Mouse (Mus musculus) gastrocnemius, postnatal 25 days (tissue): ENCODE measurements around the gene Amn1. TPM values are rescaled to one million over a fixed set of nuclear protein-coding genes. Genes with fewer than 3 reads are reported as not detected.
"Not testable (repeated sequence)": the region's sequence is repeated elsewhere in the genome, so short reads cannot be mapped to it uniquely, and the experiment has no call there.

Experiments used
- DNase-seq: peaks from one replicate; pipeline ENCODE4 v3.0.0; 2022
- total RNA-seq, 2 experiments: library from RNA; stranded (reverse); gene quantifications; 1 replicate in 1 of 2; 2 replicates in 1 of 2; pipeline ENCODE4 v1.2.3; 2021

Gene Amn1
- total RNA-seq, 2 experiments from 2014 or later, result 11.4 to 11.6 TPM

DNA sequence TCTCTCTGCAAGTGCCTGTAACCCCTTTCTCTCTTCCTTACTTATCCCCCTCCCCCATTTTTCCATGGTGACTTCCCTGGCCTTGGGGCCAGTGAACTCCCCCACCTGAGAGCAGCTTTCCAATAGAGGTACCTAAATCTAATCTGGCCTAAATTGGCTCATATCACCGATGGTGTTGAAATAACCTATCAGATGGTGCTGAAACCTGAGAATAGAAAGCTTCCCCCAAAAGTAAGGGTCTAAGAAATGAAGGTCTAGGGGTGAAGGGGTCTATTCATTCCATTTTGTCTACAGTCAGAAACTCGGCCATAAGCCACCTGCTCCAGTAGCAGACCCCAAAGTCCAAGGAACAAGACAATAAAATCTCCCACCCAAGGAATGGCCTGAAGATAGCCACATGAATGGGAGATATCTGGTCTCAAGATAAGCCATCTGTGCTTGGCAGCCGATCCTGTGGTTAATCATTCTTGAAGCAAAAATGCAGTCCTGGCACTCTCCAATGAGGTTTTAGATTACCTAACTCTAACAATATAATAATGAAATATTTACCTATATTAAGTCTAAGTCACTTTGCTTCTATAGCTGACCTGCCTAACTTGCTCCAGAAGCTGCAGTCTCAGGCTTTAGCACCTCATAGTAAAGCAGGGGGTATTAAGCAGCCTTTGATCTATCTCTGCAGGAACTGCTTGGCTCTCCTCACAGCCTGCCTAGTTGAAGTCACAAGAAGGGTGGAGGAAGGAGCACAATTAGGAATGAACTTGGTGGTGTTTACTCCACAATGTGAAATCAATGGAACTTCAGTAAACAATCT lies 33.3 kb downstream of the Amn1 start:
- no peak for DNase-seq

DNA sequence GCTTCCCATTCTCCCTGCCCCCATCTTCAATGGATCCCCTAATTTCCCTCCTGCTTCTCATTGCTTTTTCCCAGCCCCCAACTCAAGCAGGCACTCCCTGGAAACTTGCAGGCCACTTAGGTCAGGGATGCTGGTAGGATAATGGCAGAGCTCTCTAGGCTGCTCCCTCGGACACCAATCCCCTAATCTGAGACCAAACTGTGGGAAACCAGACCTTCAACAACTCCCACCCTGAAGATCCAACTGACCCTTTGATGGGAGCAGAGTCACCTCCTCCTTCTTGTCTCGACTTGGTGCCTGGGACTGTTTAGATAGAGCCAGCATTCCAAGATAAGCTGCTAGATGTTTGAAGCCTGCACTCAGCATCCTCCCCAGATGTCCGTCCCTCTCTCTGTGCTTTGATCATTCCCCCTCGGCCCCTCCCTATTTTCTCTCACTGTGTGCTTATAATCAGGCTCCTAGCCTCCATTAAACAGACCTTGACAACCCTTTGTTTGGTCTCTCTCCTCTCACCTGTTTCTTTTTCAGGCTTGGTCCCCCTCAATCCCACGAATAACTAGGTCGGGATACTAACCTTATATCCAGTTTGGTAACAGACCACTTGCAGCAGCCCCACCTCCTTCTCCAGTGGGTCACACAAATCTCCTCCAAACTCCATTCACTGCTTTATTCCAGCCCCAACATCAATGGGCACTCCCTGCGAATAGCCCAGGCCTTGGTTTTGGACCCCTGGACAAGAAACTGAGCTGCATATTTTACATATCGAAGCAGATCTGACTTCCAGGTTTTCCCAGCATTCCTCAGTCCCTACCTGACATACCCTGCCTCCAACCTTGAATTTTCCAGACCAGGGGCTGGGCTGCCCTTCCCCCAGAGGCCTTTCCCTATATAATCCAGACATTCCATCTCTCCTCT lies 34.1 kb downstream of the Amn1 start:
- no peak for DNase-seq

DNA sequence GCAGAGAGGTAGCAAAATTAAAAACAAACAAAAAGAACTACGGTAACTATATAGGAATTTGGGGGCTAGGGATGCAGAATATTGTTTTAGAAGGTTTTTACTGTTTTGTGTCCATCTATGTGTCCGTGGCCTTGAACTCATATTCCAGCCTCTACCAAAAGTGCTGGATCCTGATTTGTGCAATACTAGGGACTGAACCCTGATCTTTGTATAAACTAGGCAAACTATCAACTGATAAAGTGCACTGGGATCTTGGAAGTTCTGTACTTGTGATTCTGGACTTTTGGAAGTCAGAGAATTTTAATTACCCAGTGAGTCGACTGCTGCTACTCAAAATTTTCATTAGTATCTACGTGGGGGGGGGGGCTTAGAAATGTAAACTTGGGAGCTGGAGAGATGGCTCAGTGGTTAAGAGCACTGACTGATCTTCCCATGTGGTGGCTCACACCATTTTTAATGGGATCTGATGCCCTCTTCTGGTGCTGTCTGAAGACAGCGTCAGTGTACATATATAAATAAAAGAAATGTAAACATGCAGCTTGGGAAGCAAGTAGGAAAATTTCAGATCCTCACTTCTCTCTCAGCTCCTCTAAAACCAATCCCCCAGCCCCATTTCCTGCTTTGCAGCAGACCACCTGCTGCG lies 34.9 kb downstream of the Amn1 start:
- no peak for DNase-seq

DNA sequence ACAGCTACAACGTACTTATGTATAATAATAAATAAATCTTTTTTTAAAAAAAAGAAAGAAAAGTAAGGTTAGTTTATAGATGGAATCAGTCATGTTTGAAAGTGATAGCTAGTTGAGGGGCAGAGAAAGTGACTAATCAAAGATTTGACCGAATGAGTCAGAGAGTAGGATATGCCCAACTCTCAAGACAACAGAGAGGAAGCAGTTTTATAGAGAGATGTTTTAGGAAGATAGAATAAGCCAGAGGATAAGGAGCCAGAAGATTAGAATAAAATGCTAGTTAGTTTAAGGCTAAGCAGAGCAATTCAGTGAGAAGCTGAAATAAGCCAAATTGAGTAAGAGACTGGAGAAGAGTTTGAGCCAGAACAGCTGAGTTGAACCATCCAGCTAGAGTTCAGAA lies 36.4 kb downstream of the Amn1 start:
- DNase-seq, result no peak

DNA sequence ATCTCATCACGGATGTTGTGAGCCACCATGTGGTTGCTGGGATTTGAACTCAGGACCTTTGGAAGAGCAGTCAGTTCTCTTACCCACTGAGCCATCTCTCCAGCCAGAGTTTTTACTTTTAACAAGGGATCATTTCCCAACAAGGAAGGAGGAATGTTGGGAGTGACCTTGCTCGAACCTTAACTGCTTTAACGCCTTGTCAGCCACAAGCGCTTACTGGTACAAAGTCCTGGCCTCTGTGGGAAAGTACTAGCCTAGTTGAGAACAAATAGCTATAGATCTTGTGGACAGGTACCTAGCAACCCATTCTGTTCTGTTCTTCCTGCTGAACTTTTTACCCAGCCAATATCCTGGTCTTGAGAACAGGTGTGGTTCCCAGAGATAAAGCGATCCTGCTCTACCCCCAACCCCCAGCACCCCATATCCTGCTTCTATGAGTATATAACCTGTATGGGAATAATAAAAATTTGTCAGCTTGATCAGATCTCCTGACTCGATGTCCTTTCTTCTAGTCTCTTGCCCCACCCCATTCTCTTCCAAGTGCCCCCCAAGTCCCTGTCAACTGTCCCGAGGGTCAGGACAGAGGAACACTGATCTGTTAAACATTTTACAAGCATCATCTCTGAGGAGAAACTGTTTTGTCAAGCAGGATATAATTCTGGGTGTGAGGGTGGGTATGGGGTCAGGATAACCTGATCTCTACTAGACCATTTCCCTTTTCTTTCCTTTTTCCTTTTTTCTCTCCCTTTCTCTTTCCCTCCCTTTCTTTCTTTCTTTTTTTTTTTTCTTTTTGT lies 39.9 kb downstream of the Amn1 start:
- DNase-seq, result no peak

DNA sequence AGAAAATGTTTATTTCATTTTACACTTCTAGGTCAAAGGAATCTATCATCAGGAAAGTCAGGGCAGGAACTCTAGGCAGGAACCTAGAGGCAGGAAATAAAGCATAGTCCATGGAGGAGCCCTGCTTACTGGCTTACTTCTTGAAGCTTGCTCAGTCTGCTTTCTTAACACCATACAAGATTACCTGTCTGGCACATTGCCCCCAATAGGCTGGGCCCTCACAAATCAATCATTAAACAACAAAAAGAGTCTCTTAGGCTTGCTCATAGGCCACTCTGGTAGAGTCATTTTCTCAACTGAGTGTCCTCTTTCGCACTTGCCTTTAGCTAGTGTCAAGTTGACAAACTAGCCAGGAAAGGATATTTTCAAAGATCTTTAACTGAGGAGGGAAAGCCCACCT lies 43.4 kb downstream of the Amn1 start:
- no peak for DNase-seq

DNA sequence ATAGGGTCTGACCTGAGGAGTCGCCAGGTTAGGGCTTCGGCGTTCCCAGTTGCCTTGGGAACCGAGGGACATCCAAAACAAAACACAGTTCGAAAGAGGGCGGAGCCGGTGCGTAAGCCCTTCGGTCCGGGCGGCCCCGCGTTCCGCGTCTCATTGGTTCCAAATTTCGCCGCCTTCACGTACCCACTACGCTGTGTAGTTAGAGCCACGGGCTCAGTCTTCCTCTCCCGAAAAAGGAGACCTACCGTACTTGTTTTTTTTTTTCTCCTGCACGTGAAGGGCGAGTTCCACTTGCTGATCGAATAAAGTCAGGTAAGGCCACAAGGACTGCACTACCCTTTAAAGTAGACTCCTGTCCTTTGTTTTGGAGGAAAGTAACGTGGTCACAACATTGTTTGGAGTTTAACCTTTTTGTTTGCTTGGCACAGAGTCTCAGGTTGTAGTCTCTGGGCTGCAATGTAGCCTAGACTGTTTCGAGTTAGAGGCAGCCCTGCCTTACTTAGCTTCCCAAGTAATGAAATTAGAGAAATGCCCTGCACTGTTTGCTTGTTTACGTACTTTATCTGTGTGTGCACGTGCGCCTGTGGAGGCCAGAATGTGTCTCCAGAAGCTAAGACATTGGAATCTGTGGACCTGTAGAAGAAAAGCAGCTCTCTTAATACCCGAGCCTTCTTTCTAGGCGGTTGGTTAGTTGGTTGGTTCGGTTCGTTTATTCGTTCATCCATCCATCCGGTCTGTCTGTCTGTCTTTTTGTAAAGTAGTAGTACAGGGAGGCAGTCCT lies 46.9 kb downstream of the Amn1 start:
- DNase-seq, result peak; percentile 77

DNA sequence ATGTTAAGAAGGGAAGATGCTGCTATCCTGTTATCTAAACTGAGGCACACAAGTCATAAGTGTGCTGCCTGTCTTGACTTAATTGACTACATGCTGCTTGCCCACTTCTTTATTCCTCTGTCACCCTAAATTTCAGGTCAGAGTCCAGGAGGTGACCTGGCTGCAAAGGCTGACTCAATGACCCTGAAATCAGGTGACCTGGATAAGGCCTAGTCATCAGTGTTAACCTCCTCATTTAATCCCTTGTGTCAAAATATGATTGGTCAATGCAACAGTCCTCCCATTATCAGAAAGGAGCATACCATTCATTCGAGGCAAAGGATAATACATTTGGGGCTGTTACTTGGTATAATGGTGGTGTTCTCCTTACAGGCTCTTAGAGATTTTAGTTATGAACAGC lies 49.0 kb downstream of the Amn1 start, which contains the start of gene Etfbkmt:
Gene Etfbkmt, plus strand, starts transcription at position 379 of the 400 bp plus-strand sequence.
- no peak for DNase-seq

DNA sequence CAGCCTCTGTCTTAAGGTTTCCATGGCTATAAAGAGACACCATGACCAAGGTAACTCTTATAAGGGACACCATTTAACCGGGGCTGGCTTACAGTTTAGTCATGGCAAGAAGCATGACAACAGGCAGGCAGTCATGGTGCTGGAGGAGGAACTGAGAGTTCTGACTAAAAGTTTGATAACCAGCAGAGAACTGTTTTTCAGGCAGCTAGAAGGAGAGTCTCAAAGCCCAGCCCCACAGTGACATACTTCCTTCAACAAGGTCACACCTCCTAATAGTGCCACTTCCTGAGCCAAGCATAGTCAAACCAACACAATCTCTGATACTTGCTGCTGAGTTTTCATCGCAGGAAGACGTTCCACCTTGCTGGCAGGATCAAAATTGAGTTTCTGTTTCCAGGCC lies 49.5 kb downstream of the Amn1 start:
- DNase-seq, result no peak

DNA sequence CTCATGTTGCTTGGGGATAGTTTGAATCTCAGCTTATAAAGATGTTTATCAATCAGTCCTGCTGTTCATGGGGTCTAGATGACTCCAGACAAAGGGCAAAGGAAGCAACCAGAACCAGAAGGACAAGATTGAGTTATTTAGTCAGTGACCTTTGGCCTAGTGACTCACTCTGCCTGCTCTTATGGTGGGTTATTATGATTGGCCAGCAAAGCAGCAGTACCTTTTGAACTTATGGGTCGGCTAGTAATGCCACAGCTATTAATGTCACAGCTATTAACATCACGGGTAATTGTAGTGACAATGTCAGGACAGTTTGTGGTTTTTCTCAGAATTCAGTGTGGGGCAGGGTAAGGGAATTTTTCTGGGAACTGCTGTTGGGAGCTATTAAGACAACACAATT lies 50.6 kb downstream of the Amn1 start:
- no peak for DNase-seq

DNA sequence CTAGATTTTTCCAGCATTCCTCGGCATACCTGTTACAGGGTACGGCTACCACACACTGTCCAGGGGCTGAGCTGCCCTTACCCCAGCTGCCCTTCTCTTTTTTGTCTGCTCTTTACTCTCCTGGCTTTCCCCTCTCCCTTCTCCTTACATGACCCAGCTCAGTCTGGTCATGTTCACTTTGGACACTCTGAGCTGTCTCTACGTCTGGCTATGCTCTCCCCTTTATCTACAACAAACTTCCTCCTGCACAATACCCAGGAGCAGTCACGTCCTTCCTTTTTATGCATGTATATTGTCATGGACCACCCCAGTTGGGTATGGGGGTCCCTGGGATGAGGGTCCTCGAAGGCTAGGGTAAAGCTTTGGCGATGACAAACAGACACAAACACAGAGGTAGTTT lies 52.9 kb downstream of the Amn1 start:
- no peak for DNase-seq

DNA sequence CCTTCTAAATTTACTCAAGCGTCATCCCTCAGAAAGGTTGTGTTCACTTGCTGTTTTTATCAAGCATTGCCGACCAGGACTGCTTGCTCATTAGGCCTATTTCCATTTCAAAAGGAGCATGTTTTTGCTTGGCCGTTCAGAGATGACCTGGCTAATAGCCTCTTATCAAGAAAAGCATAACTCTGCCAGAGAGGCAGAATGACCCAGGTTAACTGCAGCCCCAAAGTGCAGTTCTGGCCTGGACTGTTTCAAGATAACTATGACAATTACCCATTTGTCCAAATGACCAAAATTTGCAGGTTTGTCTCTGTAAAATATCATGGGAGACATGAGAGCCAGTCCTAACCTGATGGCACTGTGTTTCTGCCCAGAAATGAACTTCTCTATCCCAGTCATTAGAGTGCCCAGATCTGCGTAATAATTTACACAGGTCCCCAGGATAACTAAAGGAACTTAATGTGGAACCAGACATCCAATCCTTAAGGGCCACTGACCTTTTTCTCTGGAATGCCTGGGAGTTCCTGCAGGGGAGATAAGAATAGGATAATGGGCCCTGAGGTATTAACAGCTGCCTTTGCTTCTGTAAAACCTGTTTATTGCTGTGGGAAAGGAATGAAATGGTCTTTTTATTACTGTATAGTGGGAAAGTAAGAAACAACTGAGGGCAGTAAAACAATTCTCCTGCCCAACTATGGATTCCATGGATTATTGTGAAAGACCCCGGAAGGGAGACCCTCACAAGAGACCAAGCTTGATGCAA lies 53.9 kb downstream of the Amn1 start:
- no peak for DNase-seq

DNA sequence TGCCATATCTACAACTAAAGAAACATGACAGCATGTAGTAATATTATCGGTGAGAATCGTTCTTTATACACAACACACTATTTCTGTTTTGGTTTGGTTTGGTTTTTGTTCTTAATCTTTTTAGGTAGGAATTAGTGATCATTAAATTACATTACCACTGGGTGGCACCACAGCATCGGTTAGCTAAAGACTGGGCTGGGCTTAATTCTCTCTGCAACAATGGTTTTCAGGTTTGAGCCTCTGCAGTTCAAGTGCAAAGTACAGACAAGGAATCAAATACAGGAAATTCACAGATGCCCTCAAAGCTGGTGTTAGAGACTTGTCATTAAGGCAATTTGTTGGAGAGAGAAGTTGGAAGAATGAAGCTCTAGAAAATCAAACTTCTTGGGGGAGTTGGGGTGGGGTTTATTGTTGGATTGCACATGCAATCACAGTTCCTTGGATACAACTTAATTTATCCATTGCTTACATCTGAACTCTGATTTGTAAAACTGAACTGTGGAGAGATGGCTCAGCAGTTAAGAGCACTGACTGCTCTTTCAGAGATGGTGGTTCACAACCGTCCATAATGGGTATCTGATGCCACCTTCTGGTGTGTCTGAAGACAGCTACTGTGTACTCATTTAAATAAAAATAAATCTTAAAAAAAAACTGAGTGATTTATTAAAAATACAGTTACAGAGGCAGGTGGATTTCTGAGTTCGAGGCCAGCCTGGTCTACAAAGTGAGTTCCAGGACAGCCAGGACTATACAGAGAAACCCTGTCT lies 56.0 kb downstream of the Amn1 start:
- DNase-seq, result no peak

DNA sequence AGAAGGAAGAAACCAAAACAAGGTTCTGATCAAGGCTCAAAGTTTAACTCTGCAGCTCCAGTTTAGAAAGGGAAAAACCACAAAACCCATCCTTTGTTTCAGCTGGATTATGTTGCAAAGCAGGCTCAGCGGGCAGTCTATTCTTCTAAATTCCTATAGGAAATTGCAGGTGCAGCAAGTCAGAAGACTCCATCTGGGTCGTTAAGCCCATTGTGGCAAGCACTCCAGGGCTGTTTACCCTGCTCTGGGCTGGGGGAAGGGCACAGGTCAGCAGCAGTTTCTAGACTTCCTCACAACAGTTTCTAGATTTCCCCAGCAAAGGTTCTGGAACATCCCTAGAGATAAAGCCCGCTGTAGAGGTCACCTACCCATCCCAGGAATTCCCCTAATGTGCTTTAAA lies 57.4 kb downstream of the Amn1 start:
- DNase-seq, result no peak

DNA sequence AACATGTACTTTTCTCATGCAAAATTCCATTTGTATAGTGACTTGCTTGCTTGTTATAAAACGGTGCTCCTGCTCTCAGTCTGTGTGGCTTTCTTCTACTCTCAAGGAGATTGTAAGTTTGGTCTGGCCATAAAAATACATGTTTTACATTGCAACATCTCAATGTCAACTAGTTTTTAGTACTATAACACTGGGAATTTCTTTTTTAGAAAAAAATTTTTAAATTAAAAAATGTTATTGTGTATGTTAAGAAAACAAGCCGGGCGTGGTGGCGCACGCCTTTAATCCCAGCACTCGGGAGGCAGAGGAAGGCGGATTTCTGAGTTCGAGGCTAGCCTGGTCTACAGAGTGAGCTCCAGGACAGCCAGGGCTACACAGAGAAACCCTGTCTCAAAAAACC lies 58.6 kb downstream of the Amn1 start, which contains the start of gene Gm10203:
Gene Gm10203, plus strand, starts transcription at position 301 of the 400 bp plus-strand sequence.
- DNase-seq, result not testable (repeated sequence)

DNA sequence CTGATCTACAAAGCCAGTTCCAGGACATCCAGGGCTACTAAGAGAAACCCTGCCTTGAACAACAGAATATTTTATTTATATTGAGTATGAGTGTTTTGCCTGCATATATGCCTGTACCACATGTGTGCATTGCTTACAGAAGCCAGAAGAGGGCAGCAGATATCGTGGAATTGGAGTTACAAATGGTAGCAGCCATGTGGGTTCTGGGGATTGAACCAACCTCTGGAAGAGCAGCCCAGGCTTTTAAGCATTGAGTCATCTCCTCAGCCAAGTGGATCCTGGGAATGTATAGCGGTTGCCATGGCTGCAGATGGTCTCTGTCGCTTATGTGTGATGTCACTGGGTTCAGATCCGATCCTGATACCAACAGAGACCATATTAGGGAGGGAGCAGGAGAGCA lies 61.8 kb downstream of the Amn1 start:
- no peak for DNase-seq

DNA sequence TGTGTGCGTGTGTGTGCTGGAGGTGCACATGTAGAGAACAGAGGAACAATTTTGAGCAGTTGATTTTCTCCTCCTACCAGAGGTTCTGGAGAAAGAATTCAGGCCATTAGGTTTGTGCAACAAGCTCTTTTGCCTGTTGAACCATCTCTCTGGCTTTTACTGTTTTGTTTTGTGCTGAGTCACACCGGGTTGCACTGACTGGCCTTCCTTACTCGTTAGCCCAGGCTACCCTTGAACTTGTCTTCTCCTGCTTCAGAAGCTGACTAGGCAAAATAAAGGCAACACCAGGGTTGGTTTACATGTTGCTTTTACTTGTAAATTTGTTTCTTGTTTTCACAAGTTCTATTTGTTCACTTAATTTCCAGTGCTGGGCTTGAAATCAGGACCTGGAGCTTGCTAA lies 65.5 kb downstream of the Amn1 start:
- no peak for DNase-seq

DNA sequence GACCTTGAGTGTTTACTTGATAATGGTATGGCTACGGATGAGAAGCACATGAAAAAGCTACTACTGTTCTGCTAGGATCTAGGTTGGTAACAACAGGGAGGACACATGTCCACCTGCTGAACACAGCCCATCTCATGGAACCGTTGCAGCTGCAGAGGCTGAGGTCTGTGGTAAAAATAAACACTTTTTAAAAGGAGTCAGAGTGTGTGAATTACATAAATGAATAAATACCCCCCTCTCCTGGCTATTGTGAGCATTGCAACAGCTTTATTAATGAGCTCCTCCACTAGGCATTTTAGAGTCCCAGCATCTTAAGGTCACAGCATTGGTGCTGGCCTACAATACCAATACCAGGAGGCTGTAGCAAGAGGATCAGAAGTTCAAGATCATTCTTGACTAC lies 68.7 kb downstream of the Amn1 start:
- no peak for DNase-seq

DNA sequence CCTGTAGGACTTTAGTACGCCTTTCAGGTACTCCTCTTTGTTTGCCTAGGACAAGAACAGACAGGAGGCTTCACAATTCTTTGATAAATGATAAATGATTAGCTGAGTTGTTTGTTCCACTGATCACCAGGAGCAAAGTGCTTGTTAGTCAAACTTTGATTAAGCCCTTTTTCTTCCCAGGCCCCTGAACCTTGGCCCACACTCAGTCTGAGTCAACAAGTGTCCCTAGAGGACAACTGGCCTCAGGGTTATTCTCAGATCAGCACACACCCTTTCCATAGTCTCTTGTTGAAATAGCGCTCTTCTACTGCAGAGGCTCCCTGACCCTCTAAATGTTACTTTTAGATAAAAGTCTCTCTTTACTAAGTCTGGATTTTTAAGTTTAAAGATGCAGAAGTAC lies 69.6 kb downstream of the Amn1 start:
- DNase-seq, result peak; percentile 15
